Mouse (Mus musculus) thymus, postnatal 0 days (tissue): Measurements from ENCODE around the gene Wdr13. TPM values are rescaled to one million over a fixed set of nuclear protein-coding genes. Genes with fewer than 3 reads are reported as not detected.
A peak's percentile ranks its signal among the peaks of the same experiment; 100 is the strongest.

Experiments
- DNase-seq: peaks from one replicate; pipeline ENCODE4 v3.0.0-alpha.2; 2015; ENCODE audit warnings: low spot score
- polyA plus RNA-seq: library from polyadenylated mRNA; unstranded; fragments of >200 nt; fragmentation: Nextera tagmentation; extraction: Ambion mirVana; gene quantifications from 2 replicates; pipeline ENCODE4 v1.2.1, GENCODE M21; 2015

The Wdr13 gene
- 10.9 and 13.3 TPM in 2 replicates for polyA plus RNA-seq

DNA sequence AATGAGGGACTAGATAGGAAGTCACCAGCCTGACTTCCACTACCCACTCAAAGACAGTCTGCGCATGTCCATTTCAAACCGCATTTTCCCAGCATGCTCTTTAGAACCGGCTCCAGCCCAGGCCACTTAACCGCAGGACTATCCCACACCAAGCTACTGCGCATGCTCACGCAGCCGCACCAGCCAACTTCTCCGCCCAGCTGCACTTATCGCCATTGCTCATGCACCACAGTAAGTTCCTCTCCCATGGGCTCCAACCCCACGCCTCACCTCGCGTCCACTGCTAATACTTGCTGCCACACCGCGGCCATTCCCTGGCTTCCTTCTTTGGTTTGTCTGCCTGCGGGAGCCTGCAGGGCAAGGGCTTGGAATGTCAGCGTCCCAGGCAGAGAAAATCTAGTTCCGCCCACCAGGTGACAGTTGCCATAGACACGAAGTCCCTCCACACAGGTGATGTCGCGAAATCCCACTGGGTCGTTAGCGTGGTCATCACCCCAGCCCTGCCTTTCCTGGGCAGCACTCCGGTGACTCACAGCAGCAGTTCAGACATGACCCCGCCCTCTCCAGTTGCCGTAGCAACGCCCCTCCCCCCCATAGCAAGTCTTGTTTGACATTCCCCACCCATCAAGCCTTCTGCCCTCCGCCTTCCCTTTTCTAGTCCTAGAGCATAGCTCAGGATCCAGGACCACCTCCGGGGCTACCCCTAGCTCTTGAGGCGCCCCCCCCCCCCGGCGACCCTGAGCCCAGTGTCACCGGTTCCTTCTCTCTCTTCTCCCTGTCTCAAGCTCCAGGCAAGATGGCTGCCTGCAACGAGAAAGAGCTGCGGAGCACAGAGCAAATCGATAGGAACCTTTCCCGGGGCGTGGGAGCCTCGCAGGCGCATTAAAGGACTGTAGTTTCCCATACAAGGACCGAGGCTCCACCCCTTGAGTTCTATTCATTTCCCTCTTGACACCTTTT, at the start of gene Wdr13:
Wdr13 (minus strand) TSS at position 876 of the 960 bp plus-strand sequence.
- DNase-seq: peak; percentile 88

DNA sequence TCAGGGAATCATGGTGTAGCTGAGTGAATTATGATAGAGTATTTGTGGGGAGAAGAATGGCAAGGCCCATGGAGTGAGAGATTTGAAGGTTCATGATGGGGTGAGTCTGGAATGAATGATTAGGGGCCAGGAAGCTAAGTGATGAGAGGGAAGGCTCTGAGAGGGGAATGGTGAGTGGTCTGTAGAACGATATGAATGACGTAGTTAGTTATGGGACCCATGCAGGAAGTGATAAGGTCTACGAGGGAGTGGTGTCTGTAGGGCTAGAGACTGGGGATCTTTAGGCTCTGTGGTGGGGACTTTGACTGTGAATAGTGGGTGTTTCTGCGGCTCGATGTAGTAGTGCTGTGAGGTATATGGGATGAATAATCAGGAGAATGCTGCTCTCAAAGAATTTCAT, 47.0 kb upstream of the Wdr13 start:
- DNase-seq: no peak

DNA sequence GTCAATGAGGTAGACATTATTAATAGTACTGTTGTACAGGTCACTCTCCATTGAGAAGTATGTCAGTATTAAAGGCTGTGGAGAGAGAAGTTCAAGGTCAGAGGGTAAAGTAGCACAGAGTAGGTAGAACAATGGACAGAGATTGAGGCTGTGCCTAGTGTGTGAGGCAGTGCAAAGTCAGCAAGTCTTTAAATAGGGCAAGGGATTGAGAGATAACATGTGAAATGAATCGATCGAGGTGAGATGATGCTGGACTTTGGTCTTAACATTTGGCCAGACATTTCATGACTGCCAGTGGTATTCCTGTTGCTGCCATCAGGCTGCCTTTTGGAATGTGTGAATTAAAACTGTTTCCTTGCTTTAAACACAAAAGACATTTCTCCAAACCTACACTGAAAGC, 46.2 kb upstream of the Wdr13 start:
- DNase-seq: no peak

DNA sequence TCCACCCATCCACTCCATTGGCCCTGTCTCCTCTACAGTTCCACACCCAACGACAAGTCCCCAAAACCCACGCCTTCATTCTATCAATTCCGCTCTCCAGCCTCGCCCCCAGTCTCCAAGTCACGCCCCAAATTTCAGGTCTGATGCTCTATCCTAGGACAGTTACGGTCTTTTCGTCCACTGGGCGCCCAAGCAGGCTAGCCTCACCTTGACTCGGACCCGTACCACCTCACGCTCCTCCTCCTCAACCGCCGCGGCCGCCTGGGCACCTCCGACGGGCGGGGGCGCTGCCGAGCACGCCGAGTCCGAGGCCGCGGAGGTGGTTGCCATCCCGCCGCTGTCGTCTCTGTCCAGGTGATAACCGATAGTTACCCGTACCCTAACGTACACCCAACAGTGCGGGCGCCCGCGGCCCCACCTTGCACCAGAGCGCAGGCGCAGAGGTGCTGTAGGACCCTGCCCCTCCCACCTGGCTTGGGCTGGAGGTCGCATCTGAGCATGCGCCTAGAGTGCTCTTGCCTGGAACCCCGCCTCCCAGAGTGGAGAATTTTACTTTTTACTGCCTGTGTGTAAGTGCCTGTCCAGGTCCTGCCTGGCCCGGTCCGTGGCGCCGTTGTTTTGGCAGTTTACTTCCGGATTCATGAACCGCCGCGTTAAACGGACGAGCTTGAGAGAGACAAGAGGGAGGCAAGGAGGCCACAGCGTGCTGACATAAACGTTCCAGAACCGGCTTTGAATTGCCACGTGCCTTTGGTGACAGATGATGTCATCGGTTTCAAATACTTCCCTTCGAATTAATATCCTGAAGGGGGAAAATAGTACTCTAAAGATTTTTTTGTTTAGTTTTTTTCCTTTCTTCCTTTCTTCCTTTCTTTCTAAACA, 43.1 kb upstream of the Wdr13 start, which contains the start of gene Tbc1d25:
Tbc1d25 (minus strand) TSS at position 678 of the 882 bp plus-strand sequence.
- DNase-seq: peak; percentile 87

DNA sequence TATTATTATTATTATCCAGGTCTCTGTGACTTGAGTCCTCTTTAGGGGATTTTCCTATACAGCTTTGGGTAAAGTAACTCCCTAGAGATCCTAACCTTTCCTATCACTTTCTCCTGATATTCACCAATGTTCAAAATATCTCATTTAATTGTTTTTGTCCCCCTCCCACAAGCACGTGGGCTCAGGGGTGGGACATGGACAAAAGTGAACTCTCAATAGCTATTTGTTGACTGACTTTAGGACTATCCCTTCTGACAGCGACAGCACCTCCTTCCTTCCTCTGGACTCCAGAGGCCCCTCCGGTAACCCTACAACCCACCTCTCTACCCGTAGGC, 42.4 kb upstream of the Wdr13 start:
- no peak for DNase-seq

DNA sequence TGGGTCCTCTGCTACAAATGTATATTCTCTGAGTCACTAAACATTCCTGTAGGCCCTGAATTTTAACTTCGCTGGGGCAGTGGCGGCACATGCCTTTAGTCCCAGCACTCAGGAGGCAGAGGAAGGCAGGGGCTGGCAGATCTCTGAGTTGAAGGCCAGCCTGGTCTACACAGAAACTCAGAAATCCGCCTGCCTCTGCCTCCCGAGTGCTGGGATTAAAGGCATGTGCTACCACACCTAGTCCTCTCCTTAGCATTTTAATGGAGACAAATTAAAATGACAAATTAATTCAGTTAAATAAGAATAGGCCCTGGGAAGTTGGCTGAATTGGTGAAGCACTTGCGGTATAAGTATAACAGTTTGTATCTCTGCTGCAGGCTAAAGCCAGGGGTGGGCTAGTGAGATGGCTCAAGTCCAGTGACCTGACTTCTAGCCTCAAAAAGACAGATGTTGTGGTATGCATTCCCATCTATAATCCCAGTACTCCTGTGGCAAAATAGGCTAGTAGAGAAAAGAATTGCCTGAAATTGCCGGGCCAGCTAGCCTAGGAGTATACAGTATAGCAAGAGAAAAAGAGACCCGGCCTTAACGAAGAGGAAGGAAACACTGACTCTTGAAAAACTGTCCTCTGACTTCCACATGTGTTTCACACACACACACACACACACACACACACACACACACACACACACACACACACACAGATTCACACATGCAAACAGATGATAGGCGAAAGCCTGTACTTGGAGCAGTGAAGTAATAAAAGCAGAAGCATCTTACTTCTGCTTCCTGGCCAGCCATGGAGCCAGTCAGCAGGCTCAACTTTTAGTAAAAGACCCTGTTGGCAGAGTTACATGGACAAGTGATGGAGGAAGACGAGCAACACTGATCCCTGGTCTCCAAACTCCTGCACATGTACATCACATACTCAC, 35.3 kb upstream of the Wdr13 start:
- DNase-seq: no peak

DNA sequence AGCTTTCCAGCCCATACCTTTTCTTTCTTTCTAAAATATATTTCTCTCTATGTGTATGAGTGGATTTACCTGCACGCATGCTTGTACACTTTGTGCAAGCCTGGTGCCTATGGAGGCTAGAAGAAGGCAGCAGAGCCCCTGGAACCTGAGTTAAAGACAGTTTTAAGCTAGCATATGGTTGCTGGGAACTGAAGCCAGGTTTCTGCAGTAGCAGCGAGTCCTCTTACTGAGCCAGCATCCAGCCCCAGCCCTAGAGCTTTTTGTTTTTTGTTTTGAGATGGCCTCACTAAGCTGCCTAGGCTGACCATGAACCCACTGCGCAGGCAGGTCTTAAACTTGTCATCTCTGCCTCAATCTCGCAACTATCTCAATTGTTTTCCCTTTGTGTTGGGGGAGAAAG, 31.8 kb upstream of the Wdr13 start:
- DNase-seq: no peak

DNA sequence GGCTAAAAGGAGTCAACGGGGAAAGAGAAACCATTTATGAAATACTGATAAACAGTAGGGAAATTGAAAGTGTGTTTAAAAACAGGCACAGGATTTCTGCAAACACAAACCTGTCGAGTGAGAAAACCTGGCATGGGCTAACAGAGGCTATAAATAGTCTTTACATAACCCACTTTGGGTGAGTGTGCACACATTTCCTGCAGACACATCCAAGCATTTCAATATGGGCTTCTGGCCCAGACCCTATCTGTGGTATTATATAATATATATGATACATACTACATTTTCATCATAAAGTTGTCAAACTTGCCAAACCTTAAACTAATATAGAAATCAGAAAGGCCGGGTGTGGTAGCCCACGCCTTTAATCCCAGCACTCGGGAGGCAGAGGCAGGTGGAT, 30.4 kb upstream of the Wdr13 start:
- no peak for DNase-seq

DNA sequence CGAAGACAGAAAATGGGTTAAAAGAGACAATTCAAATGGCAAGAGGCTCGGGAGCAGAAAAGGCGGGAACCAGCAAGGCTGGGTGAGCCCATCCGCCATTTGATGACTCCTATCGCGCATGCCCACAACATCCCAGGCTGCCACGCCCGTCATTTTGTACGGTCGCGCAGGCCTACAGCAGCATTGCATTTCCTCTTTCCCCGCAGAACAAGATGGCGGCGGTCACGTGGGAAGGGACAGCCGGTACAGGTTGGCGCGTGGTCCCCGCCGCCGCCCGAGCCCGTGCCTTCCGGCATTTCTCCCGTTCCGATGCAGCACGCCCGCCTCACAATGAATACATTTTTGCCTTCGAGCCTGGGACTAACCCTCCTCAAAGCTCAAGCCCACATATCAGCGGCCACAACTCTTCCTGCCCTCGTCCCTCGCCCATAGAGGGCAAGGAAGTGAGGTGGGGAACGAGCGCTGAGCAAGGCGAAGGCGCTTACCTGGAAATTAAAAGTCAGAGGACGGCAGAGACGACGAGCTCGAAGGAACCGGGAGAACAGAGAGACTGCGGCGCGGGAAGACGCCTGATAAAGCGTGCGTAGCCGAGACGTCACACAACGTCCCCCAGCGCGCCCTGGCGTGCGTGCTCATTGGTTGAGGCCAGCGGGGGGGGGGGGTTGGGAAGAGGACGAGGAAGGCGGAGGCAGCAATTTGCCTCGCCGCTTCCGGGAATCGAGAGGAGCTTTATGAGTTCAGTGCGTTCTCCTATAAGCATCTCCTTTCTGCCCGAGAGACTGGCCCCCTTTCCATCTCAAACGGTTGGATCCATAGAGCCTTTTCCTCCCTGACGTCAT, 12.7 kb upstream of the Wdr13 start, which contains the start of gene Rbm3:
Rbm3 (minus strand) TSS at position 728 of the 839 bp plus-strand sequence.
- DNase-seq: peak; percentile 89

DNA sequence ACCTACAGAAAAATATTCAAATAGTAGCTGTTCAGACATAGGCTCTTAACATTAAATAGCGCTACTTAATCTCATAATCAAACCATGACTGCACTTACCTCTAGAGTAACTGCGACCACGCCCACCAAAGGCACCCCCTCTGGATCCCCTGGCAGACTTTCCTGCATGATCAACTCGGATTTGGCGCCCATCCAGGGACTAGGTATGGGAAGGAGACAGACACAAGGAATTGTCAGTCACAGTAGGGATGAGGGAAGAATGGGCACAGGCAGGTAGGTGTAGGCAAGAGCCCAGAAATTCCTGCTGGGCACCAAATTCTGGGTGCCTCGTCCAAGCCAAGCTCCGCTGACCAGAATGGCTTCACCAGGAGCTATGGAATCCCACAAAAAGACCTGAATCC, 11.1 kb upstream of the Wdr13 start:
- no peak for DNase-seq

DNA sequence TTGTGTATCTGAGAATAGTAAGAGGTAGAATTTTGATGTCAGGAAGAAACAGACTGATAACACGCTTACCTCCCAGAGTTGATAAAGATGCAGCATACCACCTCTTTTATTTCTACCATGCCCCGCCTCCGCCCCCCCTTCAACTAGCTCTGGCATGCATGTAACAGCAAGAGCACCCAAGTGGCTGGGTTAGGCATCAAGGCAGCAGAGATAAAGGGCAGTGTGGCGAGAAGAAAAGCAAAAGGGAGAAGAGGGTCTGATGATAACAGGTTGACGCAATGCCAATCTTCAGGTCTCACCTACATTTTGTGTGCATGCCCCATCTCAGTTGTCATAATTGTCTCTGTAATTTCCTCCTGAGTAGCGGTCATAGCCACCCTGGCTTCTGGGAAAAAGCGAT, 10.3 kb upstream of the Wdr13 start:
- no peak for DNase-seq

DNA sequence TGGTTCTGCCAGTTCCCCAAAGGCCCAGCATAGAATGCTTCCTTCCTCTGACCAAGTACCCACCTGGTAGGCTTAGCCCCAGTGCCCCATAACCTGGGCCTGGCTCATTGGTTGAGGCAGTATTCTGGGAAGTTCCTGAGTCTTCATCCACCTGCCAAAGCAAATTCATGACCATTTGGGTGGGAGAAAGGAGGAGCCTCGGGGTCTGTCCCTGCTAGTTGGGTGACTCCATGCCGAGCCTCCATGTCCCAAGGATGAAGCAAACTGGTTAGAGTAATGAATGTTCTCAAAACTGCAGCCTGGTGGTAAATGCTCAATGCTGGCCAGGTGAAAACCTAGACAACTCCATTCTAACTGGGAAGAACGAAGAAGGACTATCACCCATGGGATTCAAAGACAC, 8.4 kb upstream of the Wdr13 start:
- DNase-seq: no peak

DNA sequence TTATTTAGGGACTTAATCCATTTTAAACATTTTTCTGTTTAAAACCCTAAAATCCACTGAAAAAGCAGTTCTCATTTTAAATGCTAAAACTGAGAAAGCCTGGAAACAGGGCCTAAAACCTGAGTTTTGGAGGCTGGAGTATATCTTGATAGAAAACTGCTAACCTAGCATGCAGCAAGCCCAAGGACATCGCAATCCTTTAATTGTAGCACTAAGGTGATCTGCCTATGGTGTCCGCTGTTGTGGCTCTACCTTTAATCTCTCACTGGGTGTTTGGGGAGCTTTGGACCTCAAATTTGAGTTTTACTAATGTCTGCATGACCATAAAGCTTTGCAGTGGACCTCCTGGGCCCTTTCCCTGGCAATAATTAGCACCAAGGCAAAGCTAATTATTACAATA, 7.8 kb upstream of the Wdr13 start:
- DNase-seq: no peak

DNA sequence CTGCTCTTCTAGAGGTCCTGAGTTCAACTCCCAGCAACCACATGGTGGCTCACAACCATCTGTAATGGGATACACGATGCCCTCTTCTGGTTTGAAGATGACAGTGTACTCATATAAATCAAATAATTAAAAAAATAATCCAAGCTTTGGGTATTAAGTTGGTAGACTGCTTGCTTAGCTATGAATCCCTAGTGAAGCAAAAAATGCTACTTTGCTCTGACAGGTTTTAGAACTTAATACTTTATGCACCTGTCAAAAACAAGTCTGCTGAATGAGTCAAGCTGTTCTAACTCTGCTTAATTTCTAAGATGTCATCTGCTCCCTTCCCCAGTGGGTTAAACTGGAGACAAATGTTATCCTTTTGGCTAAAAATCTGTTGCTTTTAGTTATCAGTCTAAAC, 6.8 kb upstream of the Wdr13 start:
- DNase-seq: no peak

DNA sequence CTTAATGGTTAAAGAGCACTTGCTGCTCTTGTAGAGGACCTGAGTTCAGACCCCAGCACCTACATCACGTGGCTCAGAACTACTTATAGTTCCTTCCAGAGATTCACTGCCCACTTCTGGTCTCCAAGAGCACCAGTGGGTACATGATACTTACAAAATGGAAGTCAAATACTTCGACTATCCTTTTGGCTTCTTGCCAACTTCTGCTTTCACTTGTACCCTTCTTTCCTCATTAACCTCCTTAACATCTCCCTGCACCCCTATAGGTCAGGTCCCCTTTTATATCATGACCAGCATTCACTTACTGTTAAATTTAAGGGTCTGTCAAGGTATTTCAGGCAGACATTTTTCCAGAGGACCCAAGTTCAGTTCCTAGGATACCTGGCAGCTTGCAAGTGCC, 3.2 kb upstream of the Wdr13 start:
- no peak for DNase-seq

DNA sequence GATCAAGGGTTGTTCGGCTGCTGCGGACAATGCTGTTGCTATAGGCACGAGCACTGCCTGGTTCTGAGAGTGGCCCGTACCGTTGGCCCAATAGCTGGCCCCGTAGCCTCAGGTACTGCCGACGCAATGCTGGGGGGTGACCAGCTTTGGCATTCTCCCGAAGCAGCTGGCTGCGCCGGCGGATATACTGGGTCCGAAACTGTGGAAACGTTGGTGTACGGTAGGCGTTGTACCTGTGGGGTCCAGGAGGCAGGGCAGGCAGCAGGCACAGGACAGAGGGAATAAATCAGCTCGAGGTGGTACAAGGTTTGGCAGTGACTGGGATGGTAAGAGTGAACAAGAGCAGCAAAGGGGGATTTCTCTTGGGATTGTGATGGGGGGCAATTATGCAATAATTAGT, 1.3 kb downstream of the Wdr13 start:
- no peak for DNase-seq

DNA sequence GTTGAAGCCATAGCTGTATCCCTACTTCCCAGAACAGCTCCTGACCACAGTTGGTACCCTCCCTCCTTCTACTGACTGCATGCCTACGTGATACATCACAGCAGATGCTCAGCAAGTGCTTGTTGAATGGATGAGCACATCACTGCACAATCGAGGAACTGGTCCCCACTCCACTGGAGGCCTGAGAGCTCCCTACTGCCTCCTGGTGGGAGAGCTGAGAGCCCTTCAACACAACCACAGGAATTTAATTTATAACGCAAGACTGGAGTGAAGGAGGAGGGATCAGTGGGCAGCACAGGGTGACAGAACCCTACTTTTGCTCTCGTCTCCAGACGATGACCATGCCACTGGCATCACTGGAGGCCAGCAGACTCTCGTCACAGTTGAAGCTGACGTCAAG, 7.5 kb downstream of the Wdr13 start:
- peak; percentile 21 for DNase-seq

DNA sequence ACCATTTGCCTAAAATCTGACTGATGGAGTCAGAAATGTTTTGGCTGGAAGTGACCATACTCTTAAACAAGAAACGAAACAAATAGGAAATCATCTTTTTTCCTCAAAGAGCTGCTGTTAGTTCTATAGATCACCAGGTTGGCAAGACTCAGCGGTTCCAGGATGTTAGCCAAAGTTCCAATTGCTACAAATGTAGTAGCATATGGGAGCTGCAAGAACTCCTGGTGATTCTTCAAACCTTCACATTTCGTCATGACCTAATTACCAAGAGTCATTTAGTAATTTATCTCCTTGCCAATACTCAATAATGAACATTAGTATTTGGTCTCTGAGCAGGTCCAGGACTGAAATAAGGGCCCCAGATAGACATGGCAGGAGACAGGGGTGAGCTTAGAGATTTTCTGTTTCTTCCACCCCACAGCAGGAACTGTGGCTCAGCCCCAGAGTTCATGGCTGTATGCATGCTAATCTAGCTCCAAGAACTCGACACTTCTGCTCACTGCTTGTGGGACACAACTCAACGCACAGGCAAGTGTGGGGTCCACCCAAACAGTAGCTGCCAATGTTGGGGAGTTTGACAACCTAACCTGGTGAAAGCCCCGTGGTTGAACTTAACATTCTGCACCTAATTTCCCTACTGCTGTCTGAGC, 8.7 kb downstream of the Wdr13 start:
- DNase-seq: no peak

DNA sequence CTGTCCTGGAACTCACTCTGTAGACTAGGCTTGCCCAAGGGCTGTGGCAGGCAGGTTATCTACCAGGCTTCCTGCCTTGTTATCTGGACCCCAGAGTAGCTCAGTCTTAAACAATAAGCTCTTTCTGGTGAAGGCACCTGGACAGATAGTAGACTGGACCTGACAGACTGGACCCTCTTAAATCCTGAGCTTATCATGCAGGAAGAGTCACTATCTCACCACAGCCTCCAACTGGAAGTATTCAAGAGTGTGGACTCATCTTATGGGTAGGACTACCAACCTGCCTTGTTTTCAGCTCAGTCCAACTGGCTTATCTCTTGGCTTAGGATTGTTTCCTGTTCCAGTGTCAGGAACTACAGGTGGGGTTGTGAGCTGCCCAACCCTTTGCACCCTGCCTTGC, 15.4 kb downstream of the Wdr13 start:
- no peak for DNase-seq

DNA sequence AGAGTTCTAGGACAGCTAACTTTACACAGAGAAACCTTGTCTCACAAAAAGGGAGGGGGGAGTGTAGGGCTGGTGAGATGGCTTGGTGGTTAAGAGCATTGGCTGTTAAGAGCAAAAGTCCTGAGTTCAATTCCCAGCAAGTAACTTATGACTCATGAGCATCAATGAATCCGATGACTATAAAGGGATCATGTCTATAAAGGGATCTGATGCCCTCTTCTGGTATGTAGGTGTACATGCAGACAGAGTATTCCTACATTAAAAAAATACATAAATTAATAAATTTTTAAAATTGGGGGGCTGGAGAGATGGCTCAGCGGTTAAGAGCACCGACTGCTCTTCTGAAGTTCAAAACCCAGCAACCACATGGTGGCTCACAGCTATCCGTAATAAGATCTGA, 17.4 kb downstream of the Wdr13 start:
- no peak for DNase-seq
